Mouse (Mus musculus): ENCODE measurements at regions not wholly inside any gene's neighbourhood (a gene's known extent, or its start where the extent isn't known, plus 50 kb on each side); places are given as distances from the start of the nearest gene placed in this dataset.

GRCm38 (mm10) chr11:6990711-6991110 is 72.6 kb upstream of the Adcy1 start:
- no peaks in the 10 kb centered on the region for H3K9me3 ChIP-seq (replicated peaks; ENCODE audit: control insufficient read depth, insufficient read depth, low read length, poor library complexity, severe bottlenecking)
- no peaks in the 10 kb centered on the region for H3K36me3 ChIP-seq (ENCODE audit: control insufficient read depth, insufficient read depth, low read length, poor library complexity, severe bottlenecking)
- TF ChIP-seq POLR2A (IDR thresholded peaks at IDR 0.05; ENCODE audit: insufficient read depth, low read length) (no peak), CTCF (IDR thresholded peaks at IDR 0.05; ENCODE audit: low read depth, low read length) (no peak), EP300 (IDR thresholded peaks at IDR 0.05; ENCODE audit: insufficient read depth, low read depth, low read length) (no peak)
- no peak overlapping the region for H3K27ac ChIP-seq (ENCODE audit: insufficient read depth, low read length)
- no peak overlapping the region for H3K9ac ChIP-seq (ENCODE audit: low read depth, poor library complexity, severe bottlenecking)
- no peaks in the 10 kb centered on the region for H3K4me1 ChIP-seq (ENCODE audit: control insufficient read depth, insufficient read depth, low read length)
- H3K4me3 ChIP-seq (ENCODE audit: low read depth, low read length): no peak overlapping the region
- H3K27me3 ChIP-seq (ENCODE audit: control insufficient read depth, insufficient read depth, low read length, poor library complexity, severe bottlenecking): no peaks in the 10 kb centered on the region; the same call in 1 of the 2 replicates

DNA sequence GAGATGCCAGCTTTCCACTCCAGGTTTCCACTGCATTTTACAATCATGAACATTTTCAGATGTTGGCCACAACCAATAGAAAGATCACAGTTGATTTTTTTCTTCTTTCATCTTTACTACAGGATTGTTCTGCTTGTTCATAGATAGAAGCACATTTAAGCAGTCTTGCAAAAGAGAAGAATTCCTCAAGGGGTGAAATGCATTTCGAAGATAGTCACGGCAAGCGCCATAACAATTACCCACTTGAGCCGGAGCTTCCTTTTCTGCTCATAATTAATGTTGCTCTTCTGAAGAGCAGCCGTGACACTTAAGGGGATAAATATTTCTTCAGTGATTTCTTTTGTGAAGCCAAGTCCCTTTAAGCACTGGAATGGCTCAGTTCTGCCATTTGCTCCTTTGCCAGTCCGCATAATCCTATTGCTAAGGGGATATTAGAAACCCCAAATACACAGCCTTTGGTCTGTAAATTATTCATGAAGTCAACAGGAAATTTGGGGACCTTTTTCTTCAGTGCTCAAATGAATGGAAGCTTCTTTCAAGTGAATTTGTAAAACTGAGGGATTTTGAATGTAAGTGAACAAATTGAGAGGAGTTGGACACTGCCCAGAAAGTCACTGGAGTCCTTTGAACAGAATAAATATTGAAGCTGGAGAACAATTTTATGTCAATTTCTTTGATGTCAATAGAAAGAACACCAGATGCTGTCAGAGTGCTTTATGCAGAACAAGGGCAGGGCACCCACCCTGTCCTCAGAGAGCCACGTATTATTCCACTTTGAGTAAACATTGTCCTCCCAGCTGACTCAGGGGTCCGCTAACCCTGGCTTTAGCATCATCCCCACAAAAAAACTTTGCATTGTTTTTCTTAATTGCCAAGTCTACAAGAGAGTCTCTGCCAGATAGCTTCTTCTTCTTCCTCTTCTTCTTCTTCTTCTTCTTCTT is 74.1 kb upstream of the Adcy1 start:
- no peak overlapping the region for H3K27ac ChIP-seq (ENCODE audit: insufficient read depth, low read length)
- H3K4me1 ChIP-seq (ENCODE audit: control insufficient read depth, insufficient read depth, low read length): no peaks in the 10 kb centered on the region
- no peaks in the 10 kb centered on the region; the same call in 1 of the 2 replicates for H3K27me3 ChIP-seq (ENCODE audit: control insufficient read depth, insufficient read depth, low read length, poor library complexity, severe bottlenecking)
- TF ChIP-seq EP300 (IDR thresholded peaks at IDR 0.05; ENCODE audit: insufficient read depth, low read depth, low read length): no peak
- TF ChIP-seq POLR2A (IDR thresholded peaks at IDR 0.05; ENCODE audit: insufficient read depth, low read length): no peak
- TF ChIP-seq CTCF (IDR thresholded peaks at IDR 0.05; ENCODE audit: low read depth, low read length): no peak
- H3K36me3 ChIP-seq (ENCODE audit: control insufficient read depth, insufficient read depth, low read length, poor library complexity, severe bottlenecking): no peaks in the 10 kb centered on the region
- H3K4me3 ChIP-seq (ENCODE audit: low read depth, low read length): no peak overlapping the region
- no peaks in the 10 kb centered on the region for H3K9me3 ChIP-seq (replicated peaks; ENCODE audit: control insufficient read depth, insufficient read depth, low read length, poor library complexity, severe bottlenecking)
- no peak overlapping the region for H3K9ac ChIP-seq (ENCODE audit: low read depth, poor library complexity, severe bottlenecking)

GRCm38 (mm10) chr11:6987995-6988394 is 75.3 kb upstream of the Adcy1 start:
- no peak overlapping the region for H3K4me3 ChIP-seq (ENCODE audit: low read depth, low read length)
- no peaks in the 10 kb centered on the region for H3K9me3 ChIP-seq (replicated peaks; ENCODE audit: control insufficient read depth, insufficient read depth, low read length, poor library complexity, severe bottlenecking)
- H3K4me1 ChIP-seq (ENCODE audit: control insufficient read depth, insufficient read depth, low read length): no peaks in the 10 kb centered on the region
- H3K36me3 ChIP-seq (ENCODE audit: control insufficient read depth, insufficient read depth, low read length, poor library complexity, severe bottlenecking): no peaks in the 10 kb centered on the region
- TF ChIP-seq EP300 (IDR thresholded peaks at IDR 0.05; ENCODE audit: insufficient read depth, low read depth, low read length) (no peak), CTCF (IDR thresholded peaks at IDR 0.05; ENCODE audit: low read depth, low read length) (no peak), POLR2A (IDR thresholded peaks at IDR 0.05; ENCODE audit: insufficient read depth, low read length) (no peak)
- H3K9ac ChIP-seq (ENCODE audit: low read depth, poor library complexity, severe bottlenecking): no peak overlapping the region
- no peak overlapping the region for H3K27ac ChIP-seq (ENCODE audit: insufficient read depth, low read length)
- no peaks in the 10 kb centered on the region; the same call in 1 of the 2 replicates for H3K27me3 ChIP-seq (ENCODE audit: control insufficient read depth, insufficient read depth, low read length, poor library complexity, severe bottlenecking)

- Histone ChIP-seq H3K4me1 (ENCODE audit: control insufficient read depth, insufficient read depth, low read length) (no peaks in the 10 kb centered on the region), H3K36me3 (ENCODE audit: control insufficient read depth, insufficient read depth, low read length, poor library complexity, severe bottlenecking) (no peaks in the 10 kb centered on the region), H3K27me3 (ENCODE audit: control insufficient read depth, insufficient read depth, low read length, poor library complexity, severe bottlenecking) (no peaks in the 10 kb centered on the region; the same call in 1 of the 2 replicates), H3K27ac (ENCODE audit: insufficient read depth, low read length) (no peak overlapping the region), H3K4me3 (ENCODE audit: low read depth, low read length) (no peak overlapping the region), H3K9ac (ENCODE audit: low read depth, poor library complexity, severe bottlenecking) (no peak overlapping the region), H3K9me3 (replicated peaks; ENCODE audit: control insufficient read depth, insufficient read depth, low read length, poor library complexity, severe bottlenecking) (no peaks in the 10 kb centered on the region)
- TF ChIP-seq CTCF (IDR thresholded peaks at IDR 0.05; ENCODE audit: low read depth, low read length) (no peak), POLR2A (IDR thresholded peaks at IDR 0.05; ENCODE audit: insufficient read depth, low read length) (no peak), EP300 (IDR thresholded peaks at IDR 0.05; ENCODE audit: insufficient read depth, low read depth, low read length) (no peak)
Observed at GRCm38 (mm10) chr11:6987105-6987504, 76.2 kb upstream of the Adcy1 start.

DNA sequence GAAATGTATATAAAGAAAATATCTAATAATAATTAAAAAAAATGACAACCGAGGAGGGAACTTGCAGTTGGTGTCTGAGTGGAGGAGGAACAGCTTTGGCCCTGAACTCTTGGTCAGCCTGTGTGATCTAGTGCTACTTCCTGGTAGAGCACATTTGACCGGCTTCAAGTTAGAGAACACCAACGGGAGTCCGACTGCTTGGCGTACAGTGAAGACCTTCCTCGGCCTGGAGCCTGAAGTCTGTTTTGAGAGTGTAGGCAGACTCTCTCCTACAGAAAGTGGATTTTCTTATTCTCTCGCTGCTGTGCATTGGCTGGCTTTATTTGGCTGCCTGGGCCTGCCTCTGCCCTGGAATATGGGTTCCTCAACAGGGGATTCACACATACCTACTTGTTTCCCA is 81.2 kb upstream of the Adcy1 start:
- Histone ChIP-seq H3K9ac (ENCODE audit: low read depth, poor library complexity, severe bottlenecking) (no peak overlapping the region), H3K36me3 (ENCODE audit: control insufficient read depth, insufficient read depth, low read length, poor library complexity, severe bottlenecking) (no peaks in the 10 kb centered on the region), H3K4me3 (ENCODE audit: low read depth, low read length) (no peak overlapping the region), H3K27ac (ENCODE audit: insufficient read depth, low read length) (no peak overlapping the region), H3K27me3 (ENCODE audit: control insufficient read depth, insufficient read depth, low read length, poor library complexity, severe bottlenecking) (no peaks in the 10 kb centered on the region), H3K9me3 (replicated peaks; ENCODE audit: control insufficient read depth, insufficient read depth, low read length, poor library complexity, severe bottlenecking) (0 out of 2 replicates have a peak, but pooled peaks cover 4% of the 10 kb centered on the region), H3K4me1 (ENCODE audit: control insufficient read depth, insufficient read depth, low read length) (no peaks in the 10 kb centered on the region)
- TF ChIP-seq POLR2A (IDR thresholded peaks at IDR 0.05; ENCODE audit: insufficient read depth, low read length) (no peak), CTCF (IDR thresholded peaks at IDR 0.05; ENCODE audit: low read depth, low read length) (no peak), EP300 (IDR thresholded peaks at IDR 0.05; ENCODE audit: insufficient read depth, low read depth, low read length) (no peak)

GRCm38 (mm10) chr11:6979656-6980055 is 83.6 kb upstream of the Adcy1 start:
- Histone ChIP-seq H3K36me3 (ENCODE audit: control insufficient read depth, insufficient read depth, low read length, poor library complexity, severe bottlenecking) (no peaks in the 10 kb centered on the region), H3K9me3 (replicated peaks; ENCODE audit: control insufficient read depth, insufficient read depth, low read length, poor library complexity, severe bottlenecking) (0 out of 2 replicates have a peak, but pooled peaks cover 4% of the 10 kb centered on the region), H3K27ac (ENCODE audit: insufficient read depth, low read length) (no peak overlapping the region), H3K4me3 (ENCODE audit: low read depth, low read length) (no peak overlapping the region), H3K4me1 (ENCODE audit: control insufficient read depth, insufficient read depth, low read length) (no peaks in the 10 kb centered on the region), H3K27me3 (ENCODE audit: control insufficient read depth, insufficient read depth, low read length, poor library complexity, severe bottlenecking) (no peaks in the 10 kb centered on the region), H3K9ac (ENCODE audit: low read depth, poor library complexity, severe bottlenecking) (no peak overlapping the region)
- TF ChIP-seq CTCF (IDR thresholded peaks at IDR 0.05; ENCODE audit: low read depth, low read length) (no peak), POLR2A (IDR thresholded peaks at IDR 0.05; ENCODE audit: insufficient read depth, low read length) (no peak), EP300 (IDR thresholded peaks at IDR 0.05; ENCODE audit: insufficient read depth, low read depth, low read length) (no peak)

Measured in ES-Bruce4 (cell line).